Mouse (Mus musculus) forebrain, postnatal 0 days (tissue): ENCODE data around the gene Ldlrad3. TPM values are rescaled to one million over a fixed set of nuclear protein-coding genes. Genes with fewer than 3 reads are reported as not detected.

Experiments used
- ATAC-seq: fragments of 200-750 bp; cut with Nextera tagmentation; 2 replicates; pipeline ENCODE4 v1.8.0; 2017; ENCODE audit warnings: mild to moderate bottlenecking, moderate library complexity
- DNase-seq: peaks from one replicate; pipeline ENCODE4 v3.0.0-alpha.2; 2015
- H3K27ac ChIP-seq: fragments of 300-500 bp; sonication (generic); 2 replicates; pipeline ENCODE4 v1.5.1; 2014; ENCODE audit warnings: low read depth, mild to moderate bottlenecking, antibody characterized with exemption, low read length, moderate library complexity, mixed read lengths
- H3K27me3 ChIP-seq: fragments of 300-500 bp; sonication (generic); 2 replicates; pipeline ENCODE4 v1.6.1; 2014; ENCODE audit warnings: mild to moderate bottlenecking, low read length, mixed read lengths; ENCODE audit not compliant: insufficient read depth
- H3K36me3 ChIP-seq: fragments of 300-500 bp; sonication (generic); 2 replicates; pipeline ENCODE4 v1.6.1; 2014; ENCODE audit warnings: mild to moderate bottlenecking, moderate library complexity; ENCODE audit not compliant: insufficient read depth
- H3K4me1 ChIP-seq: fragments of 300-500 bp; sonication (generic); 2 replicates; pipeline ENCODE4 v1.6.1; 2014; ENCODE audit warnings: antibody characterized with exemption; ENCODE audit not compliant: insufficient read depth
- H3K4me2 ChIP-seq: fragments of 300-500 bp; sonication (generic); 2 replicates; pipeline ENCODE4 v1.6.1; 2014; ENCODE audit warnings: low read depth, mild to moderate bottlenecking, moderate library complexity
- H3K4me3 ChIP-seq: fragments of 300-500 bp; sonication (generic); 2 replicates; pipeline ENCODE4 v1.5.1; 2014; ENCODE audit warnings: low read depth, low read length, mixed read lengths
- H3K9ac ChIP-seq: fragments of 300-500 bp; sonication (generic); 2 replicates; pipeline ENCODE4 v1.6.1; 2014; ENCODE audit warnings: mild to moderate bottlenecking
- H3K9me3 ChIP-seq: fragments of 300-500 bp; sonication (generic); 2 replicates; pipeline ENCODE4 v1.6.1; 2016; ENCODE audit warnings: low read length
- CTCF ChIP-seq: sonication (generic); IDR thresholded peaks from 2 replicates; pipeline ENCODE4 v1.5.1; 2016; ENCODE audit warnings: antibody characterized with exemption, control low read depth, low read depth
- WGBS: fragments of 180-500 bp; shearing (Covaris S2); extraction: QIAGEN DNeasy Blood & Tissue Kit; methylation state at CpG from one replicate; pipeline ENCODE4 v1.1.7; 2014; 5-methylcytosine and 5-hydroxymethylcytosine counted together
- polyA plus RNA-seq: library from polyadenylated mRNA; unstranded; fragments of >200 nt; fragmentation: Nextera tagmentation; extraction: Ambion mirVana; gene quantifications from 2 replicates; pipeline ENCODE4 v1.2.1, GENCODE M21; 2015
- total RNA-seq: library from RNA; depleted of rRNA; stranded (reverse); fragments of >200 nt; gene quantifications from 2 replicates; pipeline ENCODE4 v1.2.3, GENCODE M21; 2014

Gene Ldlrad3
- total and polyA plus RNA-seq, 2 experiments from 2014 or later = 20.9 to 23.4 TPM

DNA sequence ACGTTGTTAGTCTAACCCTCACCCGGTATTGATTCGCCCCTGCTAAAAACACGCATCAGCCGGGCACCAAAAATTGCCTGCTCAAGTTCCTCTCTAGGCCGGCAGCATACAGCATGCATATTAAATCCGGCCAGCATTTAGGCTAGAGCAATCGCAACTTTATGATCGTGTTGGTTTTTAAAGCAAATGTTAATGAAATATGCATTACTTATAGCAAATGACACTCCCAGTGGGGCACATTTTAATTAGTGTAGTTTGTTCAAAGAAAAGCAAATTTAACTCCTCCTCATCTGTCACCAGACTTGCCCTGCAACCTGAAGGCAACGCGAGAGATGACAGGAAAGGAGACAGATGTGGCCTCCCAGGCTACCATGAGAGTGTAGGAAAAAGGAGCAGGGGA lies 189.2 kb downstream of the Ldlrad3 start:
- H3K9me3 ChIP-seq = no peaks in the 10 kb centered on the region
- ATAC-seq (no peak; the same call in 1 of the 2 replicates), DNase-seq (no peak)
- H3K4me3 ChIP-seq = no peak overlapping the region
- no peak overlapping the region for H3K4me2 ChIP-seq
- H3K27ac ChIP-seq = no peak overlapping the region
- no peaks in the 10 kb centered on the region for H3K27me3 ChIP-seq
- 35% methylated on average over 11 of the region's 11 CpGs for WGBS
- no peaks in the 10 kb centered on the region; the same call in none of the 2 replicates for H3K4me1 ChIP-seq
- no peaks in the 10 kb centered on the region for H3K36me3 ChIP-seq
- no peak overlapping the region for H3K9ac ChIP-seq
- no peak for TF ChIP-seq CTCF

GRCm38 (mm10) chr2:101992574-101993310 lies 193.4 kb downstream of the Ldlrad3 start:
- Histone ChIP-seq H3K9me3 (no peaks in the 10 kb centered on the region), H3K9ac (no peak overlapping the region), H3K27ac (no peak overlapping the region), H3K4me3 (no peak overlapping the region), H3K27me3 (no peaks in the 10 kb centered on the region), H3K4me1 (no peaks in the 10 kb centered on the region), H3K36me3 (no peaks in the 10 kb centered on the region), H3K4me2 (no peak overlapping the region)
- DNase-seq = no peak
- ATAC-seq = no peak
- no peak for TF ChIP-seq CTCF
- WGBS = 91% methylated on average over 9 of the region's 9 CpGs

DNA sequence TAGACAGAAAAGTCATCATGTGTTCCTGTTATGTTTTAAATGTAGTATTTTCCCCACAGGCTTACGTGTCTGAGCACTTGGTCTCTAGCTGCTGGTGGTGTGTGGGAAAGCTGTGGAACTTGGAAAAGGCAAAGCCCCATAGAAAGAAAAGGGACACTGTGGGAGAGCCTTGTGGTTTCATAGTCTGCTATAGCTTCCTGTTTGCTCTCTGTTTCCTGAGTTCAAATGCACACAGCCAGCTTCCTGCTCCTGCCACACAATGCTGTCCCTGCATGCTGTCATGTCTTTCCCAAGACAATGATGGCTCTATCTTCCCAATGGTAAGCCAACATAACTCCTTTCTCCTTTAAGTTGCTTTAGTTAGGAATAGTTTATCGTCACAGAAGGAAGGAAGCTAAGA lies 194.5 kb downstream of the Ldlrad3 start:
- 92% methylated on average over 2 of the region's 2 CpGs for WGBS
- TF ChIP-seq CTCF = no peak

GRCm38 (mm10) chr2:101986344-101987087 lies 199.7 kb downstream of the Ldlrad3 start:
- Histone ChIP-seq H3K4me2 (no peak overlapping the region), H3K27ac (no peak overlapping the region), H3K4me1 (peaks cover 9% of the 10 kb centered on the region; the same call in 1 of the 2 replicates), H3K36me3 (no peaks in the 10 kb centered on the region), H3K9me3 (no peaks in the 10 kb centered on the region), H3K27me3 (no peaks in the 10 kb centered on the region; the same call in 1 of the 2 replicates), H3K4me3 (no peak overlapping the region), H3K9ac (no peak overlapping the region)
- 78% methylated on average over 3 of the region's 3 CpGs for WGBS
- TF ChIP-seq CTCF = no peak
- ATAC-seq (0 out of 2 replicates have a peak, but pooled peaks have one; percentile 3), DNase-seq (no peak)

More for the DNA sequence above, 194.5 kb downstream of the Ldlrad3 start:
- H3K4me1 ChIP-seq = 0 out of 2 replicates have a peak, but pooled peaks cover 6% of the 10 kb centered on the region
- DNase-seq = no peak
- H3K27ac ChIP-seq = no peak overlapping the region
- no peak for ATAC-seq
- no peaks in the 10 kb centered on the region for H3K9me3 ChIP-seq
- H3K36me3 ChIP-seq = no peaks in the 10 kb centered on the region
- no peak overlapping the region for H3K4me3 ChIP-seq
- no peak overlapping the region for H3K9ac ChIP-seq
- H3K27me3 ChIP-seq = no peaks in the 10 kb centered on the region
- H3K4me2 ChIP-seq = no peak overlapping the region

DNA sequence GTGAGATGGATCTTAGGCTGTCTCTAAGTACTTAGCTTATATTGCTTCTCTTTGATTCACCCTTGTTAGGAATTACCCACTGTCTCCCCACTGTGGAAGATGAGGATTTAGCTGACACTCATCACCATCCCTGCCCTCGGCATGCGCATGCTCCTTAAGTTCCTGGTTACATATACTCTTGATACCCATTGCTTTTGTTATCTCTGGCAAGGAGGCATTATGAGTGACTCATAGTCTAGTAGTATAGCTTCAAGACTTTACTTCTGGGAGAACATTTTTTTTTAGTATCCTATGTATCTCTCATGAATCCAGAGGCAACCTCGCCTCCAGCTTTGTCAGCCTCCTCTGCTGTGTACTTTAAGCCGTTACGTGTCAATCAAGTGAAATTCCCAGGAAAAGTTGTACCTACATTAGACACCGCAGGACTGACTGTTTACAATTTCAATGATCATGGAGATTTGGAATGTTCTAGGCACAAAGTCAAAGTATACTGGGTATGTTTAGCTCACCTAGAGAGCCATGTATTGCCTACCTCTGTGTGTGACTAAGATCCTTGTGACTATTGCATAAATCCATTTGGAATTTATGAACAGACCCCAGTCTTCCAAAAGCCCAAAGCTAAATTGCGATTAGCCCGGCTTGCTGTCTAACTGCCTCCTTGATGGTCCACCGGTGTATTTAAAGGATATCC lies 202.2 kb downstream of the Ldlrad3 start:
- no peak overlapping the region for H3K27ac ChIP-seq
- 83% methylated on average over 9 of the region's 9 CpGs for WGBS
- DNase-seq = no peak
- H3K9ac ChIP-seq = no peak overlapping the region
- no peak overlapping the region for H3K4me3 ChIP-seq
- no peaks in the 10 kb centered on the region for H3K36me3 ChIP-seq
- no peak for ATAC-seq
- H3K27me3 ChIP-seq = no peaks in the 10 kb centered on the region; the same call in 1 of the 2 replicates
- TF ChIP-seq CTCF = no peak
- H3K4me1 ChIP-seq = peaks cover 13% of the 10 kb centered on the region; the same call in 1 of the 2 replicates
- no peaks in the 10 kb centered on the region for H3K9me3 ChIP-seq
- no peak overlapping the region for H3K4me2 ChIP-seq

- Histone ChIP-seq H3K36me3 (no peaks in the 10 kb centered on the region), H3K4me3 (no peak overlapping the region), H3K27me3 (no peaks in the 10 kb centered on the region; the same call in 1 of the 2 replicates), H3K27ac (peak overlapping the region; percentile 47), H3K4me2 (no peak overlapping the region), H3K9me3 (no peaks in the 10 kb centered on the region), H3K9ac (no peak overlapping the region), H3K4me1 (peaks cover 18% of the 10 kb centered on the region)
- peak; percentile 38 for TF ChIP-seq CTCF
- 18% methylated on average over 15 of the region's 15 CpGs for WGBS
- DNase-seq (peak; percentile 70), ATAC-seq (peak; percentile 51)
Measured at GRCm38 (mm10) chr2:101983082-101983852, 202.9 kb downstream of the Ldlrad3 start.
